Mouse (Mus musculus): ENCODE data around the gene Adarb1.

DNA sequence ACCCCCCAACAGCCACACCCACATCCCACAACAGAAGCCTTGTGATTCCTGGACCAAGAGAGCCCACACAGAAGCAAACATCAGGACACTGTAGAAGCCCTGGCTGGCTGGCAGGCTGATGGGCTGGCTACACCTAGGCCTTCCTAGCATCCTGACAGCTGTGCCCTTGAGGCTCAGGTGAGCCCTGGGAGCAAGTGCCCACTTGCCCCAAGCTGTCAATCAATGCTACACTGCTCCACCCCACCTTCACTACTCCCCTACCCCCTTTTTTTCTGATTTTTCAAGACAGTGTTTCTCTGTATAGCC lies 32.0 kb upstream of the Adarb1 start:
- TF ChIP-seq POLR2A (IDR thresholded peaks at IDR 0.05; ENCODE audit: borderline replicate concordance, insufficient read depth, low read length) (no peak), CTCF (IDR thresholded peaks at IDR 0.05; ENCODE audit: borderline replicate concordance, insufficient read depth, low read depth, low read length) (no peak)
